Mouse (Mus musculus): ENCODE measurements at regions not wholly inside any gene's neighbourhood (a gene's known extent, or its start where the extent isn't known, plus 50 kb on each side); places are given as distances from the start of the nearest gene placed in this dataset.

DNA sequence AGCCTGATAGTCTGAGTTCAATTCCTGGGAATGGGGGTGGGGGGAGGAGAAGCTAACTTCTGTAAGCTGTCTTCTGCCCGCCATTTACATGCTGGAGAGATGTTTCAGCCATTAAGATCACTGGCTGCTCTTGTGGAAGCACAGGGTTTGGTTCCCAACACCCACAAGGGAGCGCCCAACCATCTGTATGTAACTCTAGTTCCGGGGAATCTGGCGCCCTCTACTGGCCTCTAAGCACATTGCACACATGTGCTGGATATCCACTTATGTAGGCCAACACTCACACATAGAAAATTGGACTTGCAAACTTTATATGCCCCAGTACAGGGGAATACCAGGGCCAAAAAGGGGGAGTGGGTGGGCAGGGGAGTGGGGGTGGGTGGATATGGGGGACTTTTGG, 126.9 kb downstream of the Postn start:
- Histone ChIP-seq H3K27me3 (ENCODE audit: control insufficient read depth, insufficient read depth, low read depth, low read length) (no peaks in the 10 kb centered on the region), H3K27ac (ENCODE audit: low read length) (no peak overlapping the region), H3K4me3 (ENCODE audit: low read length) (no peak overlapping the region), H3K4me2 (ENCODE audit: low read depth, low read length) (no peak overlapping the region), H3K4me1 (replicated peaks; ENCODE audit: control insufficient read depth, insufficient read depth, low read length) (no peaks in the 10 kb centered on the region), H3K9ac (ENCODE audit: low read length) (no peak overlapping the region), H3K36me3 (ENCODE audit: control insufficient read depth, insufficient read depth, low read length) (no peaks in the 10 kb centered on the region), H3K9me3 (ENCODE audit: control insufficient read depth, low read length) (peaks cover 3% of the 10 kb centered on the region)
- no peak for ATAC-seq (ENCODE audit: low read depth)
- 66% methylated on average over 4 of the region's 4 CpGs for WGBS

DNA sequence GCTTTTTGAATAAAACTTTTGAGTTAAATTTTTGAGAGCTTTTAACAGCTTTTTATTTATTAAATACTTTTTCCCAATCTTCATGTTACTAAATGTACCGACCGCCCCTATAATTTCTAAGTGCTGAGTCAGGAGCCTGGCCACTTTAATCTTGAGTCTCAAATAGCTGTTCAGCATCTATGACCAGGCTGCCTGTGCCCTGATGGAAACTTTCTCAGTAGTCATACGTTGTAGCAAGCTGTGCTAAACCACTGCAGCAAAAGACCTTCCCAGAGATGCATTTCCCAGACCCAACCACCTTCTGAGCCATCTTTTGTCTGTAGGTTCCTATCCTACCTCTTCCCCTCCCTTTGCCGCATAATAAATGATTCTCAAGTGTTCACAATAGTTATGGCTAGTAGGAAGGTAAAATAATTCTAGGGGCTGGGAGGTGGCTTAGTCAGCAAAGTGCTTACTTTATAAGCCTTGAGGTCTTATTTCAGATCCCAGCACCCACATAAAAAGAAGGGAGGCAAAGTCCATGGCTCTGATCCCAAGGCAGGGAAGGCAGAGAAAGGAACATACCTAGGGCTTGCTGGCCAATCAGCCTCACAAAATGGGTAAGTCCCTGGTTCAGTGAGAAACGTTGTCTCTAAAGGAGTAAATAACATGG, 129.5 kb downstream of the Postn start:
- H3K36me3 ChIP-seq (ENCODE audit: control insufficient read depth, insufficient read depth, low read length), result no peaks in the 10 kb centered on the region
- no peak overlapping the region for H3K27ac ChIP-seq (ENCODE audit: low read length)
- no peak overlapping the region for H3K4me2 ChIP-seq (ENCODE audit: low read depth, low read length)
- H3K9ac ChIP-seq (ENCODE audit: low read length), result no peak overlapping the region
- H3K4me3 ChIP-seq (ENCODE audit: low read length), result no peak overlapping the region
- peaks cover 3% of the 10 kb centered on the region for H3K9me3 ChIP-seq (ENCODE audit: control insufficient read depth, low read length)
- ATAC-seq (ENCODE audit: low read depth), result no peak
- no peaks in the 10 kb centered on the region for H3K4me1 ChIP-seq (replicated peaks; ENCODE audit: control insufficient read depth, insufficient read depth, low read length)
- WGBS, result 78% methylated on average over 5 of the region's 5 CpGs
- H3K27me3 ChIP-seq (ENCODE audit: control insufficient read depth, insufficient read depth, low read depth, low read length), result no peaks in the 10 kb centered on the region

DNA sequence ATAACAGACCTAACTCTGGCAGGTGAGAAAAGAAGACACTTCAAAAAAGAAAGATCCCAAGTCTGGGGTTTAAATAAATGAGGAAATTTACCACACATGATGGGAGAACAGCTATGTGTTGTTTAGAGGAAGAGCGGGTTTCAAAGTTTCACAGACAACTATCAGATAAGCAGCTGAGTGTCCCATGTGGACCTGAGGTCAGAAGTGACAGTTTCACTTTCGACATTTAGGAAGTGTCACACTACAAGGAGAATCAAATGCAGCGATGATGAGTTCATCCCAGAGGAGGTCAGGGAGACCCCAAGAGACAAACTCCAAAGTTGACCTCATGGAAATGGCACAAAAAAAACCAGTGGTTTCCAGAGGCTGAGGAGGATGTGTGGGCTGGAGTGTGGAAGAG, 132.7 kb downstream of the Postn start:
- WGBS, result 49% methylated on average over 3 of the region's 3 CpGs
- no peak overlapping the region for H3K9ac ChIP-seq (ENCODE audit: low read length)
- H3K4me2 ChIP-seq (ENCODE audit: low read depth, low read length), result no peak overlapping the region
- H3K36me3 ChIP-seq (ENCODE audit: control insufficient read depth, insufficient read depth, low read length), result no peaks in the 10 kb centered on the region
- H3K27ac ChIP-seq (ENCODE audit: low read length), result no peak overlapping the region
- no peaks in the 10 kb centered on the region for H3K9me3 ChIP-seq (ENCODE audit: control insufficient read depth, low read length)
- H3K27me3 ChIP-seq (ENCODE audit: control insufficient read depth, insufficient read depth, low read depth, low read length), result no peaks in the 10 kb centered on the region
- H3K4me1 ChIP-seq (replicated peaks; ENCODE audit: control insufficient read depth, insufficient read depth, low read length), result no peaks in the 10 kb centered on the region
- no peak overlapping the region for H3K4me3 ChIP-seq (ENCODE audit: low read length)
- ATAC-seq (ENCODE audit: low read depth), result no peak

DNA sequence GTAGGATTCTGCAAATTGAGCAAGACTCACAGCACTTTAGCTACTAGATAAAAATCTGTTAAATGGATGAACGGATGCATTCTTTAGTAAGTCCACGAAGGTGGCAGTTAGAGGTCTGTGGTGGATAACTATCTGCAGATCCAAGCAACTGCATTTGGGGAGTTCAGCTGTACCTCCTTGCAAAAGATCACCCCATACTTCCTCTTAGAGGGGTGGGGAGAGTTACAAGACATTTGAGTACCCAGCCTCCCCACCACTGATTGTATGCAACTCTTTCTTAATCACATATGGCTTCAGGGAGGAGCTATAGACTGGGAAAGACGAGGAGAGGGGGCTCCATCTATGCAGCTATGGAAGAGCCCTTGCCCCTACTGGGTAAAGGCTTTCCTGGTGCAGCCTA, 144.1 kb downstream of the Postn start:
- 65% methylated on average over 3 of the region's 3 CpGs for WGBS
- Histone ChIP-seq H3K4me3 (ENCODE audit: low read length) (no peak overlapping the region), H3K9ac (ENCODE audit: low read length) (no peak overlapping the region), H3K4me1 (replicated peaks; ENCODE audit: control insufficient read depth, insufficient read depth, low read length) (no peaks in the 10 kb centered on the region), H3K9me3 (ENCODE audit: control insufficient read depth, low read length) (no peaks in the 10 kb centered on the region), H3K27ac (ENCODE audit: low read length) (no peak overlapping the region), H3K27me3 (ENCODE audit: control insufficient read depth, insufficient read depth, low read depth, low read length) (no peaks in the 10 kb centered on the region), H3K36me3 (ENCODE audit: control insufficient read depth, insufficient read depth, low read length) (no peaks in the 10 kb centered on the region), H3K4me2 (ENCODE audit: low read depth, low read length) (no peak overlapping the region)
- no peak for ATAC-seq (ENCODE audit: low read depth)

DNA sequence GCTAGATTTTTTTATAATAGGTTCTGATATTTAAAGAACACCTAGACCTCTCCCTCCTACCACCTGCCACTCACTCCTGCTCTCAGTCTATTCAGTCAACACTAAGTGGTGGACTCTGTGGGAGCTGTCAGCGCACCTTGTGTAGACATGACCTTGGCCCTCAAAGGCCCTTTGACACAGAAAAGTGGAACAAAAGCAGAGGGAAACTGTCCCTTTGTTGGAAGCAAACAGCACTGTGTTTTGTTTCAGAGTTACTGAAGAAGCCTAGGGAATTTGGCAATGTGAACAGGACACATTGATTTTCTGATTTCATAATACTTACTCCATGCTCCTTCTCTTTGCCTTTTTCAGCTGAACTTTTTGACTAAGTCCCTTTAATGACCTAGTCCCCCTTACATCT, 146.7 kb downstream of the Postn start:
- 77% methylated on average over 1 of the region's 1 CpGs for WGBS
- Histone ChIP-seq H3K27ac (ENCODE audit: low read length) (no peak overlapping the region), H3K4me3 (ENCODE audit: low read length) (no peak overlapping the region), H3K36me3 (ENCODE audit: control insufficient read depth, insufficient read depth, low read length) (no peaks in the 10 kb centered on the region), H3K4me2 (ENCODE audit: low read depth, low read length) (no peak overlapping the region), H3K9me3 (ENCODE audit: control insufficient read depth, low read length) (no peaks in the 10 kb centered on the region), H3K9ac (ENCODE audit: low read length) (no peak overlapping the region), H3K27me3 (ENCODE audit: control insufficient read depth, insufficient read depth, low read depth, low read length) (no peaks in the 10 kb centered on the region), H3K4me1 (replicated peaks; ENCODE audit: control insufficient read depth, insufficient read depth, low read length) (no peaks in the 10 kb centered on the region)
- ATAC-seq (ENCODE audit: low read depth), result no peak

DNA sequence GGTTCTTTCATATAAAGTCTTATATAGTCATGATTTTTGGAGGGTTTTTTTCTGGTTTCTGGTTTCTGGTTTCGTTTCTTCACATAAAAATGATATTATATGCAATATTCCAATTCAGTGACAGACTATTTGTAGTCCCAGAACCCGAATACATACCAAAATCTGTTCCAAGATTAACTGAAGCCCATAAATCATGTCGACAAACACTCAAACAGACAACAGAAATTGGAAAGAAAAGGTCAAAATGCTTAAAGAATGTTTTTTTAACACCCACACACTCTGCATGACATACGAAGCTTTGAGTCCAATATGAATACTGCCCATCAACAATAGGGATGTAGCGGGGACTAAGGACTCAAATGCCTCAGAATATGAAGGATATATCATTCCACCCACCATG, 148.0 kb downstream of the Postn start:
- H3K9me3 ChIP-seq (ENCODE audit: control insufficient read depth, low read length), result no peaks in the 10 kb centered on the region
- no peaks in the 10 kb centered on the region for H3K36me3 ChIP-seq (ENCODE audit: control insufficient read depth, insufficient read depth, low read length)
- 64% methylated on average over 5 of the region's 5 CpGs for WGBS
- no peak for ATAC-seq (ENCODE audit: low read depth)
- no peak overlapping the region for H3K9ac ChIP-seq (ENCODE audit: low read length)
- no peak overlapping the region for H3K4me3 ChIP-seq (ENCODE audit: low read length)
- H3K27me3 ChIP-seq (ENCODE audit: control insufficient read depth, insufficient read depth, low read depth, low read length), result no peaks in the 10 kb centered on the region
- no peaks in the 10 kb centered on the region for H3K4me1 ChIP-seq (replicated peaks; ENCODE audit: control insufficient read depth, insufficient read depth, low read length)
- no peak overlapping the region for H3K4me2 ChIP-seq (ENCODE audit: low read depth, low read length)
- H3K27ac ChIP-seq (ENCODE audit: low read length), result no peak overlapping the region

DNA sequence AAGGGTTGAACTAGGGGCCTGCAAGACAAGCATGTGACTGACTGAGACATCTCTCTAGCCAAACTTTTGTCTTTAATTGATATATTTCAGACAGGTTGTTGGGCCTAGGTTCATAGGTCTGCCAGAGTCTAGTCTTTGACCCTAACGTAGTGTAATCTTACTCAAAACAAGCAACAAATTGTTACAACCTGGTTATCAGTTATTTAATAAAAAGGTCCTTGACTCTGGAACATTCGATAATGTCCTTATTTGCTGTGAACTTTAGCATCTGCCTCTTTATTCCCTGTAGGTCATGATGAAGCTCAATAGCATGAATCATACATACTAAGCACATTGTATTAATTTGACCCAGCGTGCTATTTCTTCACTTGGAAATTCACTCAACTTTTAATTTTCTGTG, 156.3 kb downstream of the Postn start:
- no peaks in the 10 kb centered on the region for H3K27me3 ChIP-seq (ENCODE audit: control insufficient read depth, insufficient read depth, low read depth, low read length)

DNA sequence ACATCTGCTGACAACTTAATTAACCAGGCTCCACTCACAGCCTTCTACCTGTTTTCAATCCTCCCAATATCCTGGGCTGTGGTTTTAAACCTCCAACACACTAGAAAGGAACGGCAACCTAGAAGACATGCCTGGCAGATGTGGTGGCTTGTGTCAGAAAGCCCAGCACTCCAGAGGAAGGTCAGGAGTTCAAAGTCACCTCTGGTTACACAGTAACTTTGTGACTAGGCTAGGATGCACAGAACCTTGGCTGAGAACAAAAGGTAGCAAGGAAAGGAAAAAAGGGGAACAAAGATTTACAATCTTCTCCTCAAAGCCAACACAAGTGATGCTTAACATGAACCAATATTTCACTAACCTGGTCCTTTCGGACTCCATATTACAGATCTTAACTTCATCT, 161.8 kb downstream of the Postn start:
- 75% methylated on average over 2 of the region's 2 CpGs for WGBS

More for the DNA sequence above, 156.3 kb downstream of the Postn start:
- no peak overlapping the region for H3K9ac ChIP-seq (ENCODE audit: low read length)
- no peaks in the 10 kb centered on the region for H3K4me1 ChIP-seq (replicated peaks; ENCODE audit: control insufficient read depth, insufficient read depth, low read length)
- 77% methylated on average over 3 of the region's 3 CpGs for WGBS
- no peak overlapping the region for H3K27ac ChIP-seq (ENCODE audit: low read length)
- peaks cover 4% of the 10 kb centered on the region for H3K9me3 ChIP-seq (ENCODE audit: control insufficient read depth, low read length)
- H3K4me2 ChIP-seq (ENCODE audit: low read depth, low read length), result no peak overlapping the region
- no peak overlapping the region for H3K4me3 ChIP-seq (ENCODE audit: low read length)
- no peaks in the 10 kb centered on the region for H3K36me3 ChIP-seq (ENCODE audit: control insufficient read depth, insufficient read depth, low read length)
- no peak for ATAC-seq (ENCODE audit: low read depth)

DNA sequence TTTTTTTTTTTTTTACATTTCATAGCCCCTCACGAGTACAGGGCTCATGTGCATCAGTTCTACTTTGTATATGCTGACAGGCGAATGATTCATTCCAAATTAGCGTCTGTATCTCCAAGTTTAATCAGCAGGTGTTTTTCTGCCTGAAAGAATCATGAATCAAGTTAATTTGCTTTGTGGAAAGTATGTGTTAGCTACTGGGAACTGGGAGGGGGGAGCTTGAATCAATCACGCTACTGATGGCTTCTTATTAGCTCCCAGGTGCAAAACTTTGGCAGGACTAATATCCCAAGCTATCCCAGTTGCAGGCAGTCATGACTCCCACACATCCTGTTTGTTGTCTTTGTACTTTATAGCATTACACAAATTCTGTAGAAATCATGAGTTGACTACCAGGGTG, 165.7 kb downstream of the Postn start:
- H3K27me3 ChIP-seq (ENCODE audit: control insufficient read depth, insufficient read depth, low read depth, low read length), result no peaks in the 10 kb centered on the region
- 71% methylated on average over 4 of the region's 4 CpGs for WGBS

More for the DNA sequence above, 161.8 kb downstream of the Postn start:
- Histone ChIP-seq H3K9me3 (ENCODE audit: control insufficient read depth, low read length) (peaks cover 11% of the 10 kb centered on the region), H3K4me1 (replicated peaks; ENCODE audit: control insufficient read depth, insufficient read depth, low read length) (no peaks in the 10 kb centered on the region), H3K27me3 (ENCODE audit: control insufficient read depth, insufficient read depth, low read depth, low read length) (no peaks in the 10 kb centered on the region), H3K4me3 (ENCODE audit: low read length) (no peak overlapping the region), H3K4me2 (ENCODE audit: low read depth, low read length) (no peak overlapping the region), H3K27ac (ENCODE audit: low read length) (no peak overlapping the region), H3K9ac (ENCODE audit: low read length) (no peak overlapping the region), H3K36me3 (ENCODE audit: control insufficient read depth, insufficient read depth, low read length) (no peaks in the 10 kb centered on the region)
- ATAC-seq (ENCODE audit: low read depth), result no peak

DNA sequence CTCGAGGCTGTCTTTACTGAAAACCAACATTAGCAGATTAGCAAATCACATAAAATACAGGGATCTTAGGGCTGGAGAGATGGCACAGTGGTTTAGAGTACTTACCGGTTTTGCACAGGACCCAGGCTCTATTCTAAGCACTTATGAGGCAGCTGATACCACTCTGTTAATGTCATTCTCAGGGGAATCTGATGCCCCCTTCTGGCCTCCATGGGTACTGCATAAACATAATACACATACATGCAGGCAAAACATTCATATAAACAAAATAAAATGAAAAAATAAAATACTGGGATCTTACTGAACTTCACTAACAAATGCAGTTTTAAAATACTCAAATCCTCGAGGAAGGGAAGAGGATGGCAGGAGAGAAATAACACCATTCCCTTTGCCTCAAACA, 164.3 kb upstream of the Supt20 start:
- no peak overlapping the region for H3K4me2 ChIP-seq (ENCODE audit: low read depth, low read length)
- no peaks in the 10 kb centered on the region for H3K27me3 ChIP-seq (ENCODE audit: control insufficient read depth, insufficient read depth, low read depth, low read length)
- 81% methylated on average over 3 of the region's 3 CpGs for WGBS
- no peak overlapping the region for H3K9ac ChIP-seq (ENCODE audit: low read length)
- no peak for ATAC-seq (ENCODE audit: low read depth)
- peaks cover 6% of the 10 kb centered on the region for H3K9me3 ChIP-seq (ENCODE audit: control insufficient read depth, low read length)
- no peaks in the 10 kb centered on the region for H3K36me3 ChIP-seq (ENCODE audit: control insufficient read depth, insufficient read depth, low read length)
- no peak overlapping the region for H3K4me3 ChIP-seq (ENCODE audit: low read length)
- H3K4me1 ChIP-seq (replicated peaks; ENCODE audit: control insufficient read depth, insufficient read depth, low read length), result no peaks in the 10 kb centered on the region
- no peak overlapping the region for H3K27ac ChIP-seq (ENCODE audit: low read length)

More for the DNA sequence above, 165.7 kb downstream of the Postn start:
- Histone ChIP-seq H3K9ac (ENCODE audit: low read length) (no peak overlapping the region), H3K36me3 (ENCODE audit: control insufficient read depth, insufficient read depth, low read length) (no peaks in the 10 kb centered on the region), H3K9me3 (ENCODE audit: control insufficient read depth, low read length) (peaks cover 6% of the 10 kb centered on the region), H3K4me3 (ENCODE audit: low read length) (no peak overlapping the region), H3K4me1 (replicated peaks; ENCODE audit: control insufficient read depth, insufficient read depth, low read length) (no peaks in the 10 kb centered on the region), H3K27ac (ENCODE audit: low read length) (no peak overlapping the region), H3K4me2 (ENCODE audit: low read depth, low read length) (no peak overlapping the region)
- no peak for ATAC-seq (ENCODE audit: low read depth)

Measured in lung, embryonic 16.5 days (tissue).